Mouse (Mus musculus) stomach, embryonic 14.5 days (tissue): ENCODE results near the gene AC134908.4. TPM values are rescaled to one million over a fixed set of nuclear protein-coding genes. Genes with fewer than 3 reads are reported as not detected.

ENCODE experiments used
- ATAC-seq: fragments of 200-750 bp; cut with Nextera tagmentation; 2 replicates; pipeline ENCODE4 v1.8.0; 2017; ENCODE audit warnings: low read depth, moderate TSS enrichment; ENCODE audit not compliant: insufficient number of reproducible peaks, insufficient read depth, low FRiP score
- H3K27ac ChIP-seq: fragments of 300-500 bp; sonication (generic); 2 replicates; pipeline ENCODE4 v1.5.1; 2014; ENCODE audit warnings: mild to moderate bottlenecking, low read length, moderate library complexity, mixed read lengths
- H3K27me3 ChIP-seq: fragments of 300-500 bp; sonication (generic); 2 replicates; pipeline ENCODE4 v1.6.1; 2014; ENCODE audit warnings: low read length, control low read depth, mixed read lengths; ENCODE audit not compliant: control insufficient read depth, insufficient read depth
- H3K36me3 ChIP-seq: fragments of 300-500 bp; sonication (generic); 2 replicates; pipeline ENCODE4 v1.6.1; 2014; ENCODE audit warnings: mild to moderate bottlenecking, control low read depth, low read length, moderate library complexity, mixed read lengths; ENCODE audit not compliant: control insufficient read depth, insufficient read depth
- H3K4me1 ChIP-seq: fragments of 300-500 bp; sonication (generic); 2 replicates; pipeline ENCODE4 v1.6.1; 2014; ENCODE audit warnings: low read length, control low read depth, mixed read lengths; ENCODE audit not compliant: control insufficient read depth, insufficient read depth
- H3K4me2 ChIP-seq: fragments of 300-500 bp; sonication (generic); replicated peaks from 2 replicates; pipeline ENCODE4 v1.6.1; 2014; ENCODE audit warnings: low read depth, low read length, control low read depth
- H3K4me3 ChIP-seq: fragments of 300-500 bp; sonication (generic); 2 replicates; pipeline ENCODE4 v1.5.1; 2014; ENCODE audit warnings: low read depth, low read length, control low read depth
- H3K9ac ChIP-seq: fragments of 300-500 bp; sonication (generic); replicated peaks from 2 replicates; pipeline ENCODE4 v1.6.1; 2014; ENCODE audit warnings: low read depth, mild to moderate bottlenecking, control low read depth, low read length, moderate library complexity, mixed read lengths
- H3K9me3 ChIP-seq: fragments of 300-500 bp; sonication (generic); 2 replicates; pipeline ENCODE4 v1.6.1; 2016; ENCODE audit warnings: low read depth, low read length, control low read depth; ENCODE audit not compliant: control insufficient read depth
- whole genome bisulfite sequencing: fragments of 180-500 bp; shearing (Covaris S2); extraction: QIAGEN DNeasy Blood & Tissue Kit; methylation state at CpG from one replicate; pipeline ENCODE4 v1.1.7; 2014; 5-methylcytosine and 5-hydroxymethylcytosine counted together
- polyA plus RNA-seq: library from polyadenylated mRNA; unstranded; fragments of >200 nt; fragmentation: Nextera tagmentation; extraction: Ambion mirVana; gene quantifications from 2 replicates; pipeline ENCODE4 v1.2.1, GENCODE M21; 2014

The AC134908.4 gene
- polyA plus RNA-seq: not detected in 2 replicates

DNA sequence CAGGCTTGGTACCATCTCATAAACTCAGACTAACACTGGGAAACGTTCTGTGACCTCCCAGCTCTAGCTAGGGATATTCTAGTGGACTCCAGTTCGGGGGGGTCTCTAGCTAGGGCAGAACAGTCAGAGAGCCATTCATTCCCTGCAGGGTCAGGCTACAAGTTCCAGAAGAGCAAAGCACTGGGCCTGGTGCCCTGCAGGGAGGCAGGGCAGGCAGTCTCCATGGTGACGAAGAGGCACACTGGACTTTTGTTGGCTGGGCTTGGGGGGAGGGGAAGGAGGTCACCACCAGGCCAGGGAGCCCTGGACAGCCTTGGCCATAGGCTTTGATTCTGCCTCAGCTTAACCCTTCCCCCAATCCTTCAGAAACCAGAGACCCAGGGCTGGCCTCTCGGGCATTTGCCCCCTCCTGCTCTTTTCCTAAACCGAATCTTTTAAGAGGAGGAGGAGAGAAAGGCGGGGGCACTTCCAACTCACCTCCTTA lies at the start of gene AC134908.4:
AC134908.4 (minus strand) TSS at position 51 of the 484 bp plus-strand sequence.
- Histone ChIP-seq H3K27me3 (no peaks in the 10 kb centered on the region), H3K36me3 (no peaks in the 10 kb centered on the region; the same call in 1 of the 2 replicates), H3K9me3 (no peaks in the 10 kb centered on the region), H3K4me2 (peak within 1 kb of the TSS; percentile 93), H3K4me1 (peaks cover 36% of the 10 kb centered on the region), H3K4me3 (peak within 1 kb of the TSS; percentile 79), H3K9ac (peak within 1 kb of the TSS; percentile 61), H3K27ac (no peak within 1 kb of the TSS; the same call in 1 of the 2 replicates)
- 25% methylated on average over 6 of the region's 6 CpGs for WGBS
- no peak for ATAC-seq

DNA sequence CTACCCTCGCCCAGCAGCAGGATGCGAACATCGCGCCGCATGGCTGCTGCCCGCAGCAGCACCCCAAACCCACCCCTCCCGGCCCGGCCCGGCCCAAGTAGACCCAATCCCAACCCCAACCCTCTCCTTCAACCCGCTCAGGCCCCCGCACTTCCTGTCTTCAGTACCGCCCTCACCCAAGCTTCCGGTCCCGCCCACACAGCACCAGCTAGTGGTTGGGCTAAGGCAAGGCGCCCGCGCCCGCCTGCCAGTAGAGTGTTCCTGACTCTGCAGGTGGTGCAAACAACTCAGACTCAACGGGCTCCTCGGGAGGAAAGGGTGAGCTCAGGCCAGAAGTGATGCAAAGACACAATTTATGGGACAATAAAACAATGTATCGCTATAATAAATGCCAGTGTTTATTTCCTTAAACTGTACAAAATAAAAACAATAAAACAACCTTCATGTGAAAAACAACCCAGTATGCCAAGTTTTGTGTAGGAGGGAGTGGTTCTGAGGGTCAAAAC lies 49.0 kb upstream of the AC134908.4 start, which contains the start of gene Rhot2:
Rhot2 (minus strand) TSS at position 456 of the 506 bp plus-strand sequence.
- H3K4me3 ChIP-seq: peak within 1 kb of the TSS; percentile 88
- H3K9me3 ChIP-seq: no peaks in the 10 kb centered on the region
- peak within 1 kb of the TSS; percentile 76 for H3K27ac ChIP-seq
- no peaks in the 10 kb centered on the region for H3K27me3 ChIP-seq
- H3K4me1 ChIP-seq: peaks cover 14% of the 10 kb centered on the region
- H3K4me2 ChIP-seq: peak within 1 kb of the TSS; percentile 87
- ATAC-seq: peak; percentile 95
- under 1% methylated on average over 21 of the region's 21 CpGs for WGBS
- peaks cover 39% of the 10 kb centered on the region for H3K36me3 ChIP-seq
- peak within 1 kb of the TSS; percentile 84 for H3K9ac ChIP-seq

DNA sequence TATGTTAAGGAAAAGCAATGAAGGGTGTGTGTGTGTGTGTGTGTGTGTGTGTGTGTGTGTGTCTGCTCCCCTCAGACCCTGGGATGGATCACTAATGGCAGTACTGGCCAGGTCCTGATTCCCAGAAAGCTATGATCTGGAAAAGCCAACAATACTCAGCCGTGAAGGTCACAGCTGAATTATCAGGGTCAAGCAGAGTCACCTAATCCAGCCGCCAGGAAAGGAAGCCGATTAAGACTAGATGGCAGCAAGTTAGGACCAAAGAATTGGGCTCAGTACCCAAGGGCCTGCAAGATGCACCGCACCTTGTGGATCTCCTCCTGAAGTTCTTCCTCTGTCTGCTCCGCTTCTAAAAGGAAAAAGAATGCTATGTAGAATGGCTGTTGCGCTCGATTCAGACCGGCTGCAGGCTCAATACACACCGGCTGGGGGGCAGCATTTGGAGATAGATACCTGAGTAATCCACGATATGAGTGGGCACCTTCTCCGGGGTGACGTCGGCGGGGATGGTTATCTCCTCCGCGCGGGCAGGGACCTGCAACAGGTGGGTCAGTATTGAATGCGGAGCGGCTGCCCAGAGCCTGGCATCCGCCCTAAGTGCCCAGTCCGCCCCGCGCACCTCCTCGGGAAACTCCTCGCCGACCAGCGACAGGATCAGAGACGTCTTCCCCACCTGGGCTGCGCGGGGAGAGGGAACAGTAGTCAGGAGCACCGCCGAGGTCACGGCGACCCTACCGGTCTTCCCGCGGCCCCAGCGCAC lies 48.4 kb upstream of the AC134908.4 start:
- H3K9ac ChIP-seq: peak overlapping the region; percentile 84
- no peaks in the 10 kb centered on the region for H3K9me3 ChIP-seq
- peak; percentile 44 for ATAC-seq
- peaks cover 44% of the 10 kb centered on the region for H3K36me3 ChIP-seq
- peak overlapping the region; percentile 88 for H3K4me3 ChIP-seq
- H3K27me3 ChIP-seq: no peaks in the 10 kb centered on the region
- peaks cover 14% of the 10 kb centered on the region for H3K4me1 ChIP-seq
- 3% methylated on average over 37 of the region's 38 CpGs for WGBS
- H3K4me2 ChIP-seq: peak overlapping the region; percentile 87
- H3K27ac ChIP-seq: peak overlapping the region; percentile 76

DNA sequence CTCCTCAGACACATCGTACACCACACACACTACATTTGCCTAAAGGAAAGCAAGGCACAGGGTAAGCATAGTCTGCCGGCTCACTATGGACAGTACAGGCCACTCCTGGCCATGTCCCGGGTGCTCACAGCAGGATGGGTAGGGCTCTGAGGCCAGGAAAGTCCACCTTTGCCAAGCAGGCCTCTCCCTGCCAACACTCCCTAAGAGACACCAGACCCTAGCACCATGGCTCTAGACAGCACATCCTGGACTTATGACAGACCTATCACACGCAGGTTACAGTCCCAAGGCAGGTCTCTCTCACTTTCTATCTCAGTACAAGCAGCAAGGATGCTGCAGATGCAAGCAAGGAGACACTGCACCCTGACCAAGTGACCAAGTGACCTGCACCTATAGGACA lies 47.7 kb upstream of the AC134908.4 start:
- Histone ChIP-seq H3K4me1 (peaks cover 14% of the 10 kb centered on the region), H3K9me3 (no peaks in the 10 kb centered on the region), H3K9ac (peak overlapping the region; percentile 84; the same call in 1 of the 2 replicates), H3K36me3 (peaks cover 44% of the 10 kb centered on the region), H3K27ac (no peak overlapping the region), H3K27me3 (no peaks in the 10 kb centered on the region), H3K4me2 (peak overlapping the region; percentile 87), H3K4me3 (peak overlapping the region; percentile 88)
- WGBS: 92% methylated on average over 4 of the region's 4 CpGs
- ATAC-seq: no peak

DNA sequence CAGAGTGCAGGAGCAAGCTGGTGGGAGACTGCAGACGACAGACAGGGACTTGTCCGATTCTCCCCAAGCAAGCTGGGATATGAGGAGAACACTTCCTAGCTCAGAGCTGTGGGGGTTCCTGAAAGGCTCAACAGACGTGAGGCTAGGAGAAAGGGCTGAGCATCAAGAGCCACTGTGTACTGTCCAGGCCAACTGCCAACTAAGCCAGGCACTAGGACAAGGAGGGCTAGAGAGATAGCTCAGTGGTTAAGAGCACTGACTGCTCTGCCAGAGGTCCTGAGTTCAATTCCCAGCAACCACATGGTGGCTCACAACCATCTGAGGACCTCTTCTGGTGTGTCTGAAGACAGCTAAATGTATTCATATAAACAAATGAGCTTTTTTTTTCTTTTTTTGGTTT lies 47.0 kb upstream of the AC134908.4 start:
- H3K27me3 ChIP-seq: no peaks in the 10 kb centered on the region
- no peak overlapping the region for H3K4me2 ChIP-seq
- H3K9ac ChIP-seq: no peak overlapping the region
- H3K9me3 ChIP-seq: no peaks in the 10 kb centered on the region
- ATAC-seq: no peak
- H3K27ac ChIP-seq: no peak overlapping the region
- WGBS: 93% methylated on average over 3 of the region's 3 CpGs
- peaks cover 15% of the 10 kb centered on the region for H3K4me1 ChIP-seq
- no peak overlapping the region for H3K4me3 ChIP-seq
- peaks cover 48% of the 10 kb centered on the region for H3K36me3 ChIP-seq

DNA sequence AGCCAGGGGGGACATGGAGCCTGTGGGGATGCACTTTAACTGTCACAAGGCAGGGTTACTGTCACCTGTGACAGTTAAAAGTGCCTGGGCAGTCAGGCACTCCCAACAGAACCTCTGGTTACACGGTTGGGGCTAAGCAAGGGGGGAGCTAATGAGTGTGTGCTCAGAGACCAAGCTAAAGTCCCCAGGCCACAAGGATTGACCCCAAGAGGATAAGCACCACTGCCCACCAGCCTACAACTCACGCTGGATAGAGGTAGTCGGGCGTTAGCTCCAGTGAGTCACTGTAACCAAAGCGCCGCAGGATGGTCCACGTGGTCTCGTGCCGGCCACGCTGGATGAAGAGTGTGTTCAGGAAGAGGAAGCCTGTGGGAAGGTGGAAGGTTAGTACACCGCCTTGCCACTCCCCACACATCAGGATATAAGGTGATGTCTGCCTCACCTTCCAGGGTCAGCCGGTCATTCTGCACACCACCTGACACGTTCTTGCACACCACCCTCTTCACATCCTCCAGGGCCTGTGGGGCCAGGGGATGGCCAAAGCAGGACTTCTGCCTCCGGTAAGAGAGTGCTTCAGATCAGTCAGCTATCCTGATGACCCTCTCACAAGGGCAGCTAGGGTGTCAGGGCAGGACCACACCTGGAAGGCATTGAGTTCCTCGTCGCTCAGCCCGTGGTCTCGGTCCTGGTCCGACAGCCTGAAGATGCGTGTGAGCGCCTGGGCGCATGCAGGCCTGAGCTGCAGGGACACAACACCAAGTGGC lies 45.8 kb upstream of the AC134908.4 start, which contains the start of gene Gm20683:
Gm20683 (minus strand) TSS at position 647 of the 764 bp plus-strand sequence.
- Histone ChIP-seq H3K4me1 (peaks cover 27% of the 10 kb centered on the region), H3K4me2 (no peak within 1 kb of the TSS), H3K4me3 (no peak within 1 kb of the TSS), H3K9me3 (no peaks in the 10 kb centered on the region), H3K9ac (no peak within 1 kb of the TSS), H3K27me3 (no peaks in the 10 kb centered on the region), H3K36me3 (peaks cover 49% of the 10 kb centered on the region), H3K27ac (no peak within 1 kb of the TSS)
- WGBS: 94% methylated on average over 22 of the region's 22 CpGs
- no peak for ATAC-seq

DNA sequence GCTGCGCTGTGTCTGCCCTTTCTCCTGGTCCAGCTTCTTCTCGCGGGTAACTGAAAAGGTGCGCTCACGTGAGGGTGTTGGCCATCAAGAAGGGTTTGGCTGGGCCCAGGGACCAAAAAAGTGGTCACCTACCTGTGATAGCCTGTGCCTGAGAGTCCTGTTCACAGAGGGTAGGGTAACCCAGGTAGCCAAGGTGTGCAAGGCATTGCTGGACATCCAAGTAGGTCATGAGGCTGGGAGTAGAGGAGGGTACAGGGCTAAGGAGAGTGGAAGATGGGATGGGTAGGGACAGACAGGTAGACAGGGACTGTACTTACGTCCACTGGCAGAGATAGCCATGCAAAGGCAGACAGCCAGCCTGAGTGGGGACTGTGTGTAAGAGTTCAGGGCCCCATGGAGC lies 45.1 kb upstream of the AC134908.4 start:
- ATAC-seq: no peak
- Histone ChIP-seq H3K27me3 (no peaks in the 10 kb centered on the region), H3K4me1 (peaks cover 35% of the 10 kb centered on the region), H3K4me2 (no peak overlapping the region), H3K36me3 (peaks cover 46% of the 10 kb centered on the region), H3K9ac (no peak overlapping the region), H3K27ac (no peak overlapping the region), H3K4me3 (no peak overlapping the region), H3K9me3 (no peaks in the 10 kb centered on the region)
- whole genome bisulfite sequencing: 94% methylated on average over 6 of the region's 6 CpGs
